Mouse (Mus musculus) heart, postnatal 0 days (tissue): Measurements from ENCODE around the gene 1700018G05Rik.

Experiments
- CTCF ChIP-seq: IDR thresholded peaks from 2 replicates; pipeline ENCODE4 v1.5.1; 2016; ENCODE audit warnings: antibody characterized with exemption, control low read depth, low read depth
- EP300 ChIP-seq: IDR thresholded peaks from 2 replicates; pipeline ENCODE4 v1.6.1; 2016; ENCODE audit warnings: antibody characterized with exemption, low read depth

GRCm38 (mm10) chrX:102934395-102934764, 6.2 kb downstream of the 1700018G05Rik start:
- TF ChIP-seq CTCF, result no peak
- no peak for TF ChIP-seq EP300
